Mouse (Mus musculus): ENCODE measurements around the gene Zbtb11. TPM values are rescaled to one million over a fixed set of nuclear protein-coding genes. Genes with fewer than 3 reads are reported as not detected.

Zbtb11 gene
- 7.8 TPM in 2 replicates for polyA plus RNA-seq (2015; fragmentation: Nextera tagmentation; extraction: Ambion mirVana)

GRCm38 (mm10) chr16:55973431-55974255, at the start of gene Zbtb11:
Gene Zbtb11, plus strand, starts transcription at chr16:55973883.

GRCm38 (mm10) chr16:55934453-55935037, 39.1 kb upstream of the Zbtb11 start, which contains the start of gene Cep97:
Gene Cep97, minus strand, starts transcription at chr16:55934855.

GRCm38 (mm10) chr16:55966212-55966871, 7.3 kb upstream of the Zbtb11 start, which contains the start of gene Rpl24:
Gene Rpl24, plus strand, starts transcription at chr16:55966275.

GRCm38 (mm10) chr16:56029661-56030082, 56.0 kb downstream of the Zbtb11 start, which contains the start of gene Pcnp:
Gene Pcnp, minus strand, starts transcription at chr16:56029739.

GRCm38 (mm10) chr16:56037138-56038010, 63.7 kb downstream of the Zbtb11 start, which contains the start of gene Trmt10c:
Gene Trmt10c, minus strand, starts transcription at chr16:56037819.

GRCm38 (mm10) chr16:56048038-56048437, 74.4 kb downstream of the Zbtb11 start, which contains the start of gene Senp7:
Gene Senp7, plus strand, starts transcription at chr16:56048338.

Other genes starting within 250 kb of the Zbtb11 start
- gene Nfkbiz, start 135.0 kb upstream of the Zbtb11 start, polyA plus RNA-seq (2015; fragmentation: Nextera tagmentation; extraction: Ambion mirVana) = 2.6 and 4.2 TPM in 2 replicates
- gene Nxpe3, start 78.6 kb upstream of the Zbtb11 start, polyA plus RNA-seq (2015; fragmentation: Nextera tagmentation; extraction: Ambion mirVana) = 0.62 and 0.73 TPM in 2 replicates
- 1.8 and 2.8 TPM in 2 replicates for gene Cep97, start 39.0 kb upstream of the Zbtb11 start, polyA plus RNA-seq (2015; fragmentation: Nextera tagmentation; extraction: Ambion mirVana)
- 741 and 781 TPM in 2 replicates for gene Rpl24, start 7.6 kb upstream of the Zbtb11 start, polyA plus RNA-seq (2015; fragmentation: Nextera tagmentation; extraction: Ambion mirVana)
- 120 and 147 TPM in 2 replicates for gene Pcnp, start 55.9 kb downstream of the Zbtb11 start, polyA plus RNA-seq (2015; fragmentation: Nextera tagmentation; extraction: Ambion mirVana)
- 13.3 and 15.6 TPM in 2 replicates for gene Trmt10c, start 63.9 kb downstream of the Zbtb11 start, polyA plus RNA-seq (2015; fragmentation: Nextera tagmentation; extraction: Ambion mirVana)
- 9.8 and 11.1 TPM in 2 replicates for gene Senp7, start 74.5 kb downstream of the Zbtb11 start, polyA plus RNA-seq (2015; fragmentation: Nextera tagmentation; extraction: Ambion mirVana)
- 0.23 TPM in 1 of 2 replicates, not detected in the other for gene Impg2, start 230.4 kb downstream of the Zbtb11 start, polyA plus RNA-seq (2015; fragmentation: Nextera tagmentation; extraction: Ambion mirVana)